Mouse (Mus musculus) stomach, embryonic 16.5 days (tissue): ENCODE measurements around the gene Rnf182. TPM values are rescaled to one million over a fixed set of nuclear protein-coding genes. Genes with fewer than 3 reads are reported as not detected.
A peak's percentile ranks its signal among the peaks of the same experiment; 100 is the strongest.

Experiments used
- ATAC-seq: fragments of 200-750 bp; cut with Nextera tagmentation; 2 replicates; pipeline ENCODE4 v1.8.0; 2017; ENCODE audit warnings: moderate number of reproducible peaks, moderate TSS enrichment; ENCODE audit not compliant: insufficient read depth, low FRiP score
- H3K27ac ChIP-seq: fragments of 300-500 bp; sonication (generic); 2 replicates; pipeline ENCODE4 v1.5.1; 2014; ENCODE audit warnings: low read length
- H3K27me3 ChIP-seq: fragments of 300-500 bp; sonication (generic); 2 replicates; pipeline ENCODE4 v1.6.1; 2014; ENCODE audit warnings: low read length, control low read depth, mixed read lengths; ENCODE audit not compliant: control insufficient read depth, insufficient read depth
- H3K36me3 ChIP-seq: fragments of 300-500 bp; sonication (generic); 2 replicates; pipeline ENCODE4 v1.6.1; 2014; ENCODE audit warnings: low read length; ENCODE audit not compliant: control insufficient read depth, insufficient read depth
- H3K4me1 ChIP-seq: fragments of 300-500 bp; sonication (generic); 2 replicates; pipeline ENCODE4 v1.6.1; 2014; ENCODE audit warnings: low read length, control low read depth, mixed read lengths; ENCODE audit not compliant: control insufficient read depth, insufficient read depth
- H3K4me2 ChIP-seq: fragments of 300-500 bp; sonication (generic); 2 replicates; pipeline ENCODE4 v1.6.1; 2014; ENCODE audit warnings: low read depth, low read length, mixed read lengths
- H3K4me3 ChIP-seq: fragments of 300-500 bp; sonication (generic); replicated peaks from 2 replicates; pipeline ENCODE4 v1.5.1; 2014; ENCODE audit warnings: mild to moderate bottlenecking, low read length
- H3K9ac ChIP-seq: fragments of 300-500 bp; sonication (generic); 2 replicates; pipeline ENCODE4 v1.6.1; 2014; ENCODE audit warnings: low read length
- H3K9me3 ChIP-seq: fragments of 300-500 bp; sonication (generic); replicated peaks from 2 replicates; pipeline ENCODE4 v1.6.1; 2016; ENCODE audit warnings: low read length, control low read depth; ENCODE audit not compliant: control insufficient read depth
- WGBS: fragments of 180-500 bp; shearing (Covaris S2); extraction: QIAGEN DNeasy Blood & Tissue Kit; methylation state at CpG from one replicate; pipeline ENCODE4 v1.1.7; 2014; 5-methylcytosine and 5-hydroxymethylcytosine counted together
- polyA plus RNA-seq: library from polyadenylated mRNA; unstranded; fragments of >200 nt; fragmentation: Nextera tagmentation; extraction: Ambion mirVana; gene quantifications from 2 replicates; pipeline ENCODE4 v1.2.1, GENCODE M21; 2015

Rnf182 gene
- polyA plus RNA-seq, 1 experiment from 2014 or later: 1.5 TPM

DNA sequence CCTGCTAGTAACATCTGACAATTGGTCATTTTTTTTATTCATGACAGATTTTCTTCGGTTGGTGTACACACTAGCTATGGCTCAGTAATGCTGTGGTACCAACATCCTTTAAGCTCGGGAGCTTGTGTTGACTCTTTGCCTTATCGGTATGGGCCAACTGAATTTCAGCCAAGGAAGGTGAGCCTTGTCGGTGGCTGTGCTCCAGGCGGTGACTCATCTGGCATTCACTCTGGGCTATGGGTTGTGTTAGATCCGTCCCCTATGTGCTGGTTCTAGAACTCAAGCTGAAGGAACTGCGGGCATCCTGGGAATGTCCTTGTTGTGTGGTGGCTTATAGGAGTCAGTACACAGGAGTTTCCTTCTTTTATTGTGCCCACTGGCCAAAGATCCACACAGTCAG lies 14.3 kb downstream of the Rnf182 start:
- WGBS: 65% methylated on average over 7 of the region's 7 CpGs
- Histone ChIP-seq H3K4me3 (no peak overlapping the region), H3K4me2 (no peak overlapping the region)

DNA sequence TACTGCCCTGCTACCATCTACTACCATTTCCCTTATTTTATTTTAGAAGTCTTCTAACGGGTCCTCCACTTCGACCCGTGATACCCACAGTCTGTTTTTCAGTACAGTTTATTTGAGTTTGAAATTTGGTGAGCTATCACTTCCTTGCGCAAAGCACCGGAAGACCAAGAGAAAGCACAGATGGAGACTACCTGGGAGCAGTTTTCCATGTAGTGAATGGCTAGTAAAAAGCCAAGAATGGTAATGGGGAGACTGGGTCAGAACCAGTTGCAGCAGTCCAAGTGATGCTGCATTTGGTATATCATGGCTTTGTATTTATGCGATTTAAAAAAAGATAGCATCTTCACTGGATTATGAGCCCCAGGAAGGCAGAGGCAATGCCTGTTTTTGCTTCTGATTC lies 15.8 kb downstream of the Rnf182 start:
- Histone ChIP-seq H3K27me3 (no peaks in the 10 kb centered on the region), H3K27ac (no peak overlapping the region), H3K4me3 (no peak overlapping the region), H3K9ac (no peak overlapping the region), H3K36me3 (no peaks in the 10 kb centered on the region), H3K9me3 (no peaks in the 10 kb centered on the region), H3K4me1 (no peaks in the 10 kb centered on the region), H3K4me2 (no peak overlapping the region)
- ATAC-seq: no peak
- 89% methylated on average over 6 of the region's 6 CpGs for WGBS

More for the DNA sequence above, 14.3 kb downstream of the Rnf182 start:
- H3K9me3 ChIP-seq: no peaks in the 10 kb centered on the region
- no peaks in the 10 kb centered on the region for H3K4me1 ChIP-seq
- H3K9ac ChIP-seq: no peak overlapping the region
- no peaks in the 10 kb centered on the region for H3K27me3 ChIP-seq
- no peaks in the 10 kb centered on the region for H3K36me3 ChIP-seq
- no peak overlapping the region for H3K27ac ChIP-seq
- peak; percentile 60; the same call in 1 of the 2 replicates for ATAC-seq

DNA sequence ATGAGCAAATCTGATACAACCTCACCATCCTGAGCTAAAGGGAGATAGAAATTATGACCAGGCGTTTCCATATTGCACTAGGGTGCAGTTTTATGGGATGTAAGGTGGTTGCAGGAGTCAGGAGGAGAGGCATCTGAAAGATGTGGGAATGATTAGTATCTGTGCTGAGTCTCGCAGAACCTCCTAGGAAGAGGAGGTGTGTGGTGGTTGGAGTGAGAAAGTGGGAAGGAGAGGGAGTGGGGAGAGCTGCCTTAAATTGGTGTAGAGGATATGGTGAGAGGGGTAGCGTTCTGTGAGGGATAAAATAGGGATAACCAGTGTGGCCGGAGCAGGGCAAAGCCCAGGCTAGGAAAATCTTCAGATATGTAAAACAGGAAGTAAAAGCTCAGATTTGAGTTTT lies 17.5 kb downstream of the Rnf182 start:
- Histone ChIP-seq H3K4me1 (no peaks in the 10 kb centered on the region), H3K27me3 (no peaks in the 10 kb centered on the region), H3K9me3 (no peaks in the 10 kb centered on the region), H3K4me2 (no peak overlapping the region), H3K9ac (no peak overlapping the region), H3K36me3 (no peaks in the 10 kb centered on the region), H3K27ac (no peak overlapping the region), H3K4me3 (no peak overlapping the region)
- ATAC-seq: no peak
- WGBS: 81% methylated on average over 4 of the region's 4 CpGs

DNA sequence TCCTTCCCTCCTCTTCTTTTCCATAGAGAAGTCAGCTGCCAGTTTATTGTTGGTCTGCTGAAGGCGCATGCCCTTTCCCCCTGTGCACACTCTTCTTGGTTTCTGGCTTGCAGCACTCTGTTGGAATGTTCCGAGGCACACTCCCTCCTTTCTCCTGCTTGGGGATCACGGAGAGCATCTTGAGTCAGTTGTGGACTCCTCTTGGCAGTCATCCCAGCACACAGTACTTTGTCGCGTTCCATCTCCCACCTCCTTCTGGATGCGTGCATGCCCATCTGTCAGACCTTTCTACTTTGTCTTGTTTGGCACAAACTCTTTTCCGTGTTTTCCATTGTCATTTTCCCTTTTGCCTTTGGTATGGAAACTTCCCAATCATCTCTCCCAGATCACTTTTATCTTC lies 22.2 kb downstream of the Rnf182 start:
- 71% methylated on average over 7 of the region's 7 CpGs for WGBS
- Histone ChIP-seq H3K4me3 (no peak overlapping the region), H3K27ac (no peak overlapping the region), H3K36me3 (no peaks in the 10 kb centered on the region), H3K9ac (no peak overlapping the region), H3K4me2 (no peak overlapping the region), H3K27me3 (no peaks in the 10 kb centered on the region), H3K9me3 (no peaks in the 10 kb centered on the region), H3K4me1 (no peaks in the 10 kb centered on the region)
- ATAC-seq: no peak

DNA sequence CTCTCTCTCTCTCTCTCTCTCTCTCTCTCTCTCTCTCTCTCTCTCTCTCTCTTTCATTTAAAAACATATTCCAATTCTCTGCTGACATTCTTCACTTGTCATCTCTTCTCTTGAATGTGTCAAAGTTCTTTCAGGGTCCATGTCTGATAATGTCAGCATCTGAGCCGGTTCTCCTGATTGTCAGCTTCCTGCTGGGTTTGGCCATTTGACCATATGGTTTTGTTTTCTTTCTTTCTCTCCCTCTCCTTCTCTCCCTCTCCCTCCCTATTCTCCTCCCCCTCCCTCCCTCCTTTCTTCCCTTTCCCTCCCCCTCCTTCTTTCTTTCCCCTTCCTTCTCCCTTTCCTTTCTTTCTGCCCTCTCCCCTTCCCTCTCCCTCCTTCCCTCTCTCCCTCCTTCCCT lies 29.5 kb downstream of the Rnf182 start:
- no peaks in the 10 kb centered on the region for H3K27me3 ChIP-seq
- H3K4me3 ChIP-seq: no peak overlapping the region
- H3K36me3 ChIP-seq: no peaks in the 10 kb centered on the region
- no peak for ATAC-seq
- WGBS: 29% methylated on average over 1 of the region's 1 CpGs
- no peaks in the 10 kb centered on the region for H3K4me1 ChIP-seq
- no peaks in the 10 kb centered on the region for H3K9me3 ChIP-seq
- H3K27ac ChIP-seq: no peak overlapping the region
- H3K4me2 ChIP-seq: no peak overlapping the region
- no peak overlapping the region for H3K9ac ChIP-seq

DNA sequence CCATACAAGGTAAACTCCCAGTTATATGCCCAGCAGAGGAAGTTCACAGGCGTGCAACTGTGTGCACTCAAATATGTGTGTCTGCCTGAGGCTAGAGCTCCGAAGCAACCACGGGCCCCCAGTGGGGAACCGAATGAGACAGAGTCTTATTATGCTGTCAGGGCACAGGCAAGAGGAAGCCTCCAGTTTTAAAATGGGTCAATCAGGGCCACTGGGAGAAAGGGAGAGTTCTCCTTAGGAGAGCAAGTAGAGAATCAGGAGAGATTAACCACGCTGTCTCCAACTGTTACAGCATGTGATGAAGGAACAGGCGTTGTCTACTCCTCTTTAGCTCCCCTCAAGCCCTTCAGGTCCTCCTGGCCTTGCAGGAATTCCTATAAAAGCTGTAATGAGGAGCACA lies 33.0 kb downstream of the Rnf182 start:
- Histone ChIP-seq H3K4me2 (no peak overlapping the region), H3K9me3 (no peaks in the 10 kb centered on the region), H3K4me3 (no peak overlapping the region), H3K27me3 (no peaks in the 10 kb centered on the region), H3K27ac (no peak overlapping the region), H3K9ac (no peak overlapping the region), H3K4me1 (no peaks in the 10 kb centered on the region), H3K36me3 (no peaks in the 10 kb centered on the region)
- no peak for ATAC-seq
- 66% methylated on average over 6 of the region's 6 CpGs for WGBS

DNA sequence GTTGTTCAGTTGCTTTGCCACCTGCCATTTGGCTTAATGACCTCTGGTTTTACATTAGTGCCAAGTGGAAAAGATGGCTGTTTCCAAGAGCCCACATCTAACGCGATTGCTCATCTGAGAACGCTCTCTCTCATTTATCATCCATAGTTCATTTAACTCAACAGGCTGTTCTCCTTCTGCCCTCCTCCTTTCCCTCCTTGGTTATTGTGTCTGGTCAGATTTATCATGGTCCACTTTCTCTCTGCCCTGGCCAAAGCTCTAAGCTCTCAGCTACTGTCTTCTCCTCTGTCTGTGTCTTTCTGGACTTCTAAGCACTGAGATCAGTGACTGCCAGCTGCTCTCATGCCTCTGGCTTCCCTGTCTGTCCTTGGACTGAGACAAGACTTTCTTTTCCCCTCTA lies 35.8 kb downstream of the Rnf182 start:
- Histone ChIP-seq H3K4me2 (no peak overlapping the region), H3K9me3 (no peaks in the 10 kb centered on the region), H3K4me3 (no peak overlapping the region), H3K36me3 (no peaks in the 10 kb centered on the region), H3K27ac (no peak overlapping the region), H3K4me1 (no peaks in the 10 kb centered on the region), H3K27me3 (no peaks in the 10 kb centered on the region), H3K9ac (no peak overlapping the region)
- 51% methylated on average over 3 of the region's 3 CpGs for WGBS
- ATAC-seq: no peak

DNA sequence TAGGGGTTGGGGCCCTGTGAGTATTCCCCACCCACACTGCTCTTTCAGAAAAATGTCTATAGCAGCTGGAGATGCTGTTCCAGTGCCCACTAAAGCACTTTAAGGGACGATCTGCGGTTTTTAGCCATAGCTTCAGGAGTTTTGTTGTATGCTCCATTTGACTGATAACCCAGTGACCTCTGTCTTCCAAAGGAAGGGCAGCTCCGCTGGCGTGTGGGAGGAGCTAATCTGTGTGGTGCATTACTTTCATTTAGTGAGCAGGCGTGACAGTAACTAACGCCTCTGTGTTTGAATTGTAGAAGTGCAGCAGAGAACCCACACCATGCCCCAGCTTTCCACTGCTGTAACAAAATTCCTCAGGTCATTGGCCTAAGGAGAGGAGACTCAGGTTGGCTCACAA lies 38.6 kb downstream of the Rnf182 start:
- Histone ChIP-seq H3K27ac (no peak overlapping the region), H3K36me3 (no peaks in the 10 kb centered on the region), H3K4me2 (no peak overlapping the region), H3K9me3 (no peaks in the 10 kb centered on the region), H3K27me3 (no peaks in the 10 kb centered on the region), H3K9ac (no peak overlapping the region), H3K4me1 (no peaks in the 10 kb centered on the region), H3K4me3 (no peak overlapping the region)
- WGBS: 25% methylated on average over 6 of the region's 6 CpGs
- ATAC-seq: no peak

DNA sequence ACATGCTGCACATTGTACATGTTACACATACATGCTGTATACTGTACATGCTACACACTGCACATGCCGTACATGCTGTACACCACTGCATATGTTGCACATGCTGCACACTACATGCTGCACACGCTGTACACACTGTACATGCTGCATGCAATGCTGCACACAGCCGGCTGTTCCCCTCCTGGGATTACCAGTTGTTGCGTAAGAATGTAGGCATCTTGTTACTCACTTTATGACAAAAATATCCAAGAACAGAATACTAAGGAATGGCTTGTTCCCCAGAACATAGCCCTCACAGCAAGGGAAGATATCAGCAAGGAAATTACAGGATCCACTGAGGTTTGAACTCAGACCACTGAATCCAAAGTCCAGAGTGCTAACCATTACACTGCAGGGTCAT lies 47.7 kb downstream of the Rnf182 start:
- Histone ChIP-seq H3K9ac (no peak overlapping the region), H3K27ac (no peak overlapping the region), H3K27me3 (no peaks in the 10 kb centered on the region), H3K4me2 (no peak overlapping the region), H3K9me3 (no peaks in the 10 kb centered on the region), H3K4me1 (no peaks in the 10 kb centered on the region), H3K4me3 (no peak overlapping the region), H3K36me3 (no peaks in the 10 kb centered on the region)
- 88% methylated on average over 4 of the region's 4 CpGs for WGBS
- ATAC-seq: no peak

DNA sequence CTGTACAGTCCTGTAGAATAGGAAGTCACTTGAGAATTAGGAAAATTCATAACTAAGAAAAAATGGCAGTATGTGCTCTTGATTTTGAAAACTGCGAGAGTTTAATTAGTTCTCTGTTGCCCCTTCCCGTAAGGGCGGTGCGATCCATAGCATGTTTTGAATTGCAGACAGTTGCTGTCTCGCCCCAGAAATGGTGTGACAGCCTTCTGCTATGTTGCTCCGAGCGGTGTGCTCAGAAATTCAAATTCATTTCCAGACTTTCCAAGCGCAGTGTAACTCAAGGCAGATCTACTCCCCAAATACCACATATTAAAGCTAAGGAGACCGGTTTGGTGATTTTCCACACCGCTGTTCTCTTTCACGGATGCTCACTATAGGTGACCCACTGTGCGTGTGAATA lies 50.6 kb downstream of the Rnf182 start:
- Histone ChIP-seq H3K9ac (no peak overlapping the region), H3K27me3 (no peaks in the 10 kb centered on the region), H3K27ac (no peak overlapping the region), H3K4me3 (no peak overlapping the region), H3K36me3 (no peaks in the 10 kb centered on the region), H3K4me1 (no peaks in the 10 kb centered on the region), H3K4me2 (no peak overlapping the region), H3K9me3 (no peaks in the 10 kb centered on the region)
- ATAC-seq: no peak
- WGBS: 93% methylated on average over 12 of the region's 12 CpGs
